Mouse (Mus musculus): ENCODE data around the gene Sel1l3. TPM values are rescaled to one million over a fixed set of nuclear protein-coding genes. Genes with fewer than 3 reads are reported as not detected.

The Sel1l3 gene
- polyA plus RNA-seq, 1 experiment, result 33.5 TPM

DNA sequence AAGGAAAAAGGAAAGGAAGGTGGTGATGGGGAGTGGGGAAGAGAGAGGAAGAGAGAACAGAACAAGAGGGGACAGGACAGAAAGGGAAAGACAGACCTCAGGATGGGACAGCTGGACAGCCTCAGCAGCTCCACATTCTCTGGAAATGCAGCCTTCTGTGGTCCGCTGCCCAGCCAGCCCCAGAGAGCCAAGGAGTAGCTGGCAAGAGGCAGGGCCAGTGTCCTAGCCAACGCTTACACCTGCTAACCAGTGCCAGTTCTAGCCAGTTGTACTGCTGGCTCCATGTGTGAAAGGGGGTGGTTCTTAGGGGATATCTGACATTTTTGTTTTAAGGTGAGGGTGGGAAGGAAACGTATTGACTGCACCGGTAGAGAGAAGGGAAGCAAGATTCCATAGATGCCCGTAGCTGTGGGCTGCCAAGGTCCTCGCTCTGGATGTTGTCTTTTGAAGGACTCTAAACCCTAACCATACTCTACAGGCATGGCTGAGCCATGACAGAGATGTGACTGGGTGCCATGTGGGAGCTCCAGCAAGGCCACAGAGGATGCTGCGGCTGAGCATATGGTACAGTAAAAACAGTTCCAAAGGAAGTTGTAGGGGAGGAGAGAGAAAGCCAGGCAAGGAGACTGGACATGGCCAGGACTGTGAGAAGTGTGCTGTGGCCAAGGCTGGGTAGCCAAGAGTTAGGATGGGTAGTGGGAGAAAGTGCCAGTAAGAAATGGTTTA is 64.6 kb downstream of the Sel1l3 start:
- 89% methylated on average over 7 of the region's 7 CpGs for WGBS
- no peak for DNase-seq (ENCODE audit: low read depth, low spot score)

DNA sequence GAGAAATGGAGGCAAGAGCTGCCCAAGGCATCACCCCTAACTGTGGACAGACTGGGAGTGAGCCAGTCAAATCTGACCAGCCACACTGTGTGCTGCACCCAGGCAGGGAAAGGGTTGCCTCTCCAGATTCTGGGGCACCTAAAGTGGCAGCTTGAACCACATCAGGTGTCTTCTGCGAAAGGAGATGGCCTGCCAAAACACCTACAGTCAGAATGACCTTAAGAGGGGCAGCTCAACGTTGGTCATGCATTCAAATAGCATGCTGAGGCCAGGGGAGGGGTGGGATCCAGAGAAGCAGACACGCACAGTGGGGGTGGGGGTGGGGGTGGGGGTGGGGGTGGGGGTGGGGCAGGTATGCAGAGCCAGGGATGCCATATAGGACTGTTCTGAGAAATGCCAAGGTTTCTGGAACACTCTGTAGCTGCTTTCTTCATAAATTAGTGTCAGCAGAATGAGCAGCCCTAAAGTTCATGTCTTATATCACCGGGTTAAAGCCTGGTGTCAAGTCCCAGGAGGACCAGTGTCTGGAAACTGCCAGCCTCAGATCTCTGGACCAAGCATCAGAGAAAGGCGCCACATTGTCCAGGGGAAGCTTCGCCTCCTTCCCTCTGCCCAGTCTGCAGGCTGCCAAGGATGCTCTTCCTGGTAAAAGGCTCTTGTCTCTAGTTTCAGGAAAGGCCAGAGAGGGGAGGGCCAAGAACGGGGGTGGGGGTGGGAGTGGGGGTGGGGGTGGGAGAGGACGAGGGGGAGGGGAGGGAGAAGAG is 65.4 kb downstream of the Sel1l3 start:
- 66% methylated on average over 8 of the region's 8 CpGs for WGBS
- no peak for DNase-seq (ENCODE audit: low read depth, low spot score)

DNA sequence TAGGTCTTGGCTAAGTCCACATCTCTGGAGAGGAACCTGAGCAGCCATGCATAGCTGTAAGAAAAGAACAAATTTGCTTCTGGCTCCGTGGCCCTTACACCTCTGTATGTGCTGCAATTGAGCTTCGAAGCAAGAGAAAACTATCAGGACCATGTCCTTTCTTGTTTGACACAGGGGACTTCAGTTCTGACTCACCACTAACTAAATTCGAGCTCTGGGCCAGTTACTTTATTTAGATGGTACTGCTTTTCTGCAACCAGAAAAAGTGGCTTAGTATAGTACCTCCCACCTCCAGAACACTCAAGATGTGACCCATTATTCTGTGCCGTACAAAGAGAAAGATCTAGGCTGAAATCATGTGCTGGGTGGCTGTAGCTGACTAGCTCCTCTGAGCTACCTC is 66.3 kb downstream of the Sel1l3 start:
- DNase-seq (ENCODE audit: low read depth, low spot score), result no peak
- WGBS, result 88% methylated on average over 4 of the region's 4 CpGs

DNA sequence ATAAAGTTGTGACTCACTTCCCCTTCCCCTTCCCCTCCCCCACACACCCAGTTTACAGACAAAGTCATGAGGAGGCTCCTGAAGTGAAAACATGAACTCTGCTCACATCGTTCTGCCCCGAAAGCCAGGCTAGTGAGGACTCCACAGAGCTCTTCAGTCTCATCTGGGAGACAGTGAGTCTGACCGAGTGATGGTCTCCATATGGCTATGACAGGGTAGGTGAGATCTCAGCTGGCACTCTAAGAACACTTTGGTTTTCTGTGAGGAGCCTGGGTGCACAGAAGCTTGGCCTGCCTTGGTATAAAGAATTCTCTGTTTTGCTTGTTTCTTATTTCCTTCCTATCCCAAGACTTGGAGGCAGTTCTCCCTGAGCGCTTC is 67.1 kb downstream of the Sel1l3 start:
- no peak for DNase-seq (ENCODE audit: low read depth, low spot score)
- 67% methylated on average over 4 of the region's 4 CpGs for WGBS

DNA sequence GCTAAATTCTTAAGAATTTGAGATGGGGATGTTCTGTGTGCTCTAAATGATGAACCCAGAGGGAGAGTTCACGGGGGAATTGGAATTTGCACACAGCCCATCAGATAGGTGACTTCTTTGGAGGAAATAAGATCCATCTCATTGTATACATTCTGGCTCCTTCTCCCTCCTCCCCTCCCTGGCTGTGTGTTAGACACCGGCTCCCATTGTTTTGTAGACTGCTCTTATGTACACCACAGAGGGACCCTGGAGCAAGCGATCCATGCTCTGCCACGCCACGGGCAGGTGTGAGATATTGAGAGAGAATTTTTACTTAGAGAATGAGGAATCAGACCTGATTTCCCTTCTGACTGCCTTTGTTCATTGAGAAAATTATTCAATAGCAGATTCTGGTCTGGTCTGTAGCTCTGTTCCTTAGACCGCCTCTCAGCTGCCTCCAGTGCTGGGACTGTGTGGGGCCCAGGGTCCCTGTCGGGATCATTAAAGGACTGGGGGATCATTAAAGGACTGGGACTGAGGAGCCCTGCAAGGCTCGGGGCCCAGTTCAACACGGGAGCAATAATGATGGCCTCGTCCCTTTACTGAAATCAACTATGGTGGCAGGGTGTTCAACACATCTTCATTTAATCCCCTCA is 67.6 kb downstream of the Sel1l3 start:
- no peak for DNase-seq (ENCODE audit: low read depth, low spot score)
- 73% methylated on average over 10 of the region's 10 CpGs for WGBS

DNA sequence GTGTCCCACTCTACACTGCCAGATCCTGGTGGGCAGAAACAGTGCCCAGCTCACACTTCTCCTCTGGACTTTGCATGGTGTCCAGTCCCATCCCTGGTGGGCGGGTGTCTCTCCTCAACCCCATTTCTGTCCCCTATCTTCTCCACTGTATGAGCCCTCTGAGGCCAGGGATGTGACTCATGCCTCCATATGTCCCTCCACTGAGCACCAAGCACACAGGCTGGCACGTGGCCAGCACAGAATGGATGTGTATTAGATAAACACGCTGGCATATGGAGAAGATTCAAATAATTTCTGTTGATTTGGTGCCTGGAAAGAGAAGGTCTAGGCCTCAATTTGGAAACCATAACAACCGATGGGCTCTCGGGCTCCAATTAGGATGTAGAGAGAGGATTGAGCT is 71.1 kb downstream of the Sel1l3 start:
- 80% methylated on average over 5 of the region's 5 CpGs for WGBS
- DNase-seq (ENCODE audit: low read depth, low spot score), result no peak

DNA sequence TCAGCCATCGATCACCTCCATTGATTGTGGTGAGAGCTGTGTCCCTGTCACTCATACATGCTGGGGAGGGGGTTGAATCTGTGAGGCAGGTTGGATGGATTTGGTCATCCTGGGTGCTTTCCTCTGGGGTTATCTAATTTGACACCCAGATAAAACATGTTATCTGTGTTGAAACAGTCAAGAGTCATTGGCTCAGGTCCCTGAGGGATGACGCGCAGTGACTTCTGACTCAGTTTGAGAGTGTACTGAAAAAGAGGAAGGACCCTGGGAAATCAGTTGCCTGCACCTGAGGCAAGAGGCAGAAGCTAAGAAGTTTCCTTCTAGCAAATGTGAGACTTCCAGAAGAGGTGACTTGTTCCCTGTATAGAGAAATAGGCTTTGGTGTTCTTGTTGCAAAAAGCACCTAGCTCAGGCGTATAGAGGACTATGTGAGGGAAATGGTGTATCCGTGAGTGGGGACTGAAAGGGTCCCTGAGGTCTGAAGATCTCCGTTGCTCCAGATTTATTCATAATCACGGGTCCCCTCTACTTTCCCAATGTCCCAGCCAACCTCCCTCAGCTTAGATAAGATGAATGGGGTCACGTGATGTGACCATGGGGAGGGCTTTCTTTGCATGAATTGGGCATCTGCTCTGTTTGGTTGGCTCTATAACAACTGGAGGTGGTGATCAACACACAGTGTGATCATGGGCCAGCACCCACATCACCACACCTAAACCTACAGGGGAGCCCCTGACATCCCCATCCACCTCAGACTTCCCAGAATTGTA is 73.4 kb downstream of the Sel1l3 start:
- 91% methylated on average over 8 of the region's 8 CpGs for WGBS
- DNase-seq (ENCODE audit: low read depth, low spot score), result no peak

DNA sequence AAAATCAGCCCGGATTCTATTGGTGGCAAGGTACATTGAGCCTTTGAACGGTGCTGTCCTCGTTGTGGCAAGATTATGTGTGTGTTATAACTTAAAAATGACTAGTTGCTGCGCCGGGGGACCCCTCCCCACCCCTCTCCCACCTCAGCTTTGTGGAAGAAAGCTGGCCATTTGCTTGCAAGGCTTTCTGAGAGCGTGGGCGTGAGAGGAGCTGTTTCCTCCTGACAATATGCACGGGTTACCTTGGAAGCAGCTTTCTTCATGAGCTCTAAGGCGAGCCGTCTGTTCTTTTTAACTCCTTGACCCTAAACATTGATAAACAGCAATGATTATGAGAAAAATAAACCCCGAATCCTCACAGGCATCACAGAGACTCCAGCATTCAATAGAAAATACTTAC is 74.2 kb downstream of the Sel1l3 start:
- 64% methylated on average over 11 of the region's 11 CpGs for WGBS
- no peak for DNase-seq (ENCODE audit: low read depth, low spot score)

DNA sequence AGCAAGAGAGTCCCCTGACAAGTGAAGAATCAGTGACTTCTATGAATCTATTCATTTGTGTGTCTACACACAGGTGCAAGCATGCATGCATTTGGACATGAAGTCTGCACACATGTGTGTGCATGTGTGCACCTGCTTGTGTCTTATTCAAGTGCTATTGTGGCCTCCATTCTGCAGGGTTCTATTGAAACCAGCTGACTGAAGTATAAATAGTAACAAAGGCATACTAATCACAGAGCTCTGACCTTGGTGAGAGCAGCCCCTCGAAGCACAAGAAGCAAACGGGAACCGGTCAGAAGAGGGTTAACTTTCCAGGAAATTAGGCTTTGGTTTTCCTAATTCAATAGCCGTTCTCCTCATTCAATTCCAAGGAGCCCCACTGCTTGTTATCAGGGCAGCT is 74.6 kb downstream of the Sel1l3 start:
- 60% methylated on average over 4 of the region's 4 CpGs for WGBS
- DNase-seq (ENCODE audit: low read depth, low spot score), result no peak

DNA sequence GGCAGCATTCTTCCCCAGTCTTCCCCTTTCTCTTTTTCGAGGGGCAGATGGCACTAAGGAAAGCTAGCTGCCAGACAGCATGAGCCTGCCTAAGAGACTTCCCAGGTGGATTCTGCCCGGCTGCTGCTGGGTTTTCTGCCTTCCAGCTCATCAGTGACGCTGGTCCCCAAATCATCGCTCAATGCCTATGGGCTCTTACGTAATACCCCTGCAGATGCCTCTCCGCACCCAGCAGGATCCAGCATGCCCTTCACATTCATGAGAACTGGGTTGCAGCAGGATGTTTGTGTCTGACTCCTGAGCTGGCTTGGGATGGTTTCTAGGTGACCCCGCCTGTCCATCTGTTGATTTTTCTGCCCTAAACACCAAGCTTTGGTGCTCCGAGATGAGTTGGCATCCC is 75.7 kb downstream of the Sel1l3 start:
- DNase-seq (ENCODE audit: low read depth, low spot score), result no peak
- 90% methylated on average over 8 of the region's 8 CpGs for WGBS

DNA sequence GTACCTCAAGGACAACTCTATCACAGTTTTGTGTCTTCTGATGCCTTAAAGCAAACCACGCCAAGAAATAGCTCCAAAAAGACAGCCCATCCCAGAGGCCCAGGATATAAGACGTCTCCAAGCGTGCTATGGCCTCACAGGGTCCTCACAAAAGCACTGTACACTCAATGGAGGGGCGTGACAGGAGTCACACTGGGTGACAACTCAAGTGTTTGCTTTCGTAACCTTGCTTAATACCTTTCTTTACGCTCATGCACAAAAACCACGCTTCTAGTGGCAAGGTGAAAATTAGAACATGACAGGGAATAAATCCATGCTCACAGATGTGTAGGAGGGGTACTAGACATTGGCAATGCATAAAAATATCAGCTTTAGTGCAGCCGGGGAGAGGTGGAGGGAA is 77.7 kb downstream of the Sel1l3 start:
- WGBS, result 85% methylated on average over 8 of the region's 8 CpGs
- DNase-seq (ENCODE audit: low read depth, low spot score), result no peak

DNA sequence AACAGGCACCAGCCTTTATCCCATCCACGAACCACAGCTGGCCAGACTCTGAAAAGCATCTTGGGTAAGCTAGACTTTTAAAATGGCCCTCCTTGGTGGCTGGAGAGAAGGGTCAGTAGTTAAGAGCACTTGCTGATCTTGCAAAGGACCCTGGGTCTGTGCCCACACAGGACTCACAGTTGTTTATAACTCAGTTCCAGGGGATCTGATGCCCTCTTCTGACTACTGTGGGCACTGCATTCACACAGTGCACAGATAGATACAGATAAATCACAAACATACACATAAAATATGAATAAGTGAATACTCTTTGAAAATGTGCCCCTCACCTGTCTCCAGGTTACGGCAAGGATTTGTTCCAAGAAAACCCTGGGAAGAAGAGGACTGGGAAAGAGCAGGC is 79.7 kb downstream of the Sel1l3 start:
- WGBS, result 91% methylated on average over 2 of the region's 2 CpGs
- no peak for DNase-seq (ENCODE audit: low read depth, low spot score)

DNA sequence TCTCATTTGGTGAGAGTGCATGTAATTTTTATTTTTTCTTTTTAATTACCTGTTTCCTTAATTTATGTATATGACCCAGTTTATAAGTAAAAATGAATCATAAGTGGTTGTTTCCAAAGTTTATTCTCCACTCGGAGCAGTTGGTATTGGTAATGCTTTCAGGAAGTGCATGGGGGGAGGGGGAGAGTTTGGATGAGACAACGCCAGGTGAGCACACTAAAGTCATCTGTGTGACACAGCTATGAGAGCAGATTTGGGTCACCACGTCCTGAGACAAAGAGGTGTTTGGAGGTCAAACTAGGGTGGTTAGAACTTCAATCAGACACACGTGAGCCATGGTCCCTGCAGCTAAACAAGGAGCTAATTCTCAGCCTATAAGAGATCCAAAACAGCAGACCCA is 89.0 kb downstream of the Sel1l3 start:
- WGBS, result 53% methylated on average over 4 of the region's 4 CpGs
- DNase-seq (ENCODE audit: low read depth, low spot score), result no peak

DNA sequence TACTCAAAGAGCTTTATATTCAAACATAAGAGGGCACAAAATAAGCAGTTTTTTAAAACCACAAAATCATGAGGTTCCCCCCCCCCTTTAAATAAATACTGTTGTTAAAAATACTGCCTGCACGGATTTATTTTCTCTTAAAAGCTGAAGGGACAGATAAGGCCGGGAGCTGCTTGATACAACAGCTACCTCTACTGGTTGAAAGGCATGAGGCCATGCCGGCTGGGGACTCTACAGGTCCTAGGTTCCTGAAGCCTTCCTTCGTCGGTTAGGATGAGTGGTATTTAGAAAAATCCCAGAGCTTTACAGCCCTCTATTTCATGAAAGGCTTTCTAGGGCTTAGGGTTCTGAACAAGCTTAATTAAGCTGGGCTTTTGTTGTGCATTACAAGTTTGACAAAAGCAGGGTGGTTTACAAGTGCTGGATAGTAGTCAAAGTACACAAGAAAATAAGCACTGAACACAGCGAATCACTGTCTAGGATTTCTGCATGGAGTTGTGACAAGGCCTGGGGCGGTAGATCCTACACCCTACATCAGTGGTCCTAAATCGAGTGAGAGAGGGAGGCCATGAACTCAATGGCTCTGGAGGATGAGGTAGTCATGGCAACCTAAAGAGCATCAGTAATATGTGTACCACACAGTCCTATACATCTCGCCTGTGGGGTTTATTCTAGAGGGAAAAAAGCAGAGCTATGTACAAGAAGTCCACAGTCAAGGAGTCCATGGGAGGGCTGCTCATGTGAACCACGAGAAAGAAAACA is 90.0 kb downstream of the Sel1l3 start:
- DNase-seq (ENCODE audit: low read depth, low spot score), result no peak
- 44% methylated on average over 10 of the region's 10 CpGs for WGBS

DNA sequence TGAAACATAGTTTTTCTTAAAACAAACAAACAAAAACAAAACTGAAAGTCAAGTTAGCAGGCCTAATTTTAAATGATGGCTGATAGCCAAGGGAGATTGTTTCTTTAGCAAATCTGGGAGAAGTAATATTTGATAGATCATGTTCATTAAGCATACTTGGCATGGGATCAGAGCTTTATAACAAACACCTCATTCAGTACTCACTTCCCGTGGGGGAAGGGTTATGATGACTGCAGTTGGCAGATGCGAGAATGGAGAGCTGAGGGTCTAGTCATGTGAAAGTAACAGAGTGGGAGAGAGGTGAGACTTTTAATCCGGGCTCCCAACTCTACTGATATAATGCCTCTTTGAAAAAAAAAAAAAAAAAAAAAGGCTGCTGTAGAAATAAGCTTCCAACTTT is 94.0 kb downstream of the Sel1l3 start:
- no peak for DNase-seq (ENCODE audit: low read depth, low spot score)
- WGBS, result 28% methylated on average over 3 of the region's 3 CpGs

DNA sequence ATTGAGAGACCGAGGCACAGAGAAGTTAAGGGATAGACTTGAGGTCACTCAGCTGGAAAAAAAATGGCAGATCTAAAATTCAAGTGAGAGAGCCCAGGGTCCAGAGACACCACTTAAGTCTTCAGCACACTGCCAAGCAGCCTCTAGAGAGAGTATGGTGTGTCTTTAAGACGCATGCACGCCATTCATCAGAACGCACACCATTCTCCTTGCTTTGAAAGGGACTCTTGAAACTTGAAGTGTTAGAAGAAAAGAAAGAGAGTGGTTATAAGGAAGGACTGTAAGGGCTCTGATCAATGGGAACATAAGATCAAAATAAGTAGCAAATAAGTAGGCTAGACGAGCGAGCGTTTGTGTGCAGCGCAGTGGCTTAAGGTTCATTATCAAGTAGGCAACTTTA is 95.5 kb downstream of the Sel1l3 start:
- no peak for DNase-seq (ENCODE audit: low read depth, low spot score)
- 94% methylated on average over 8 of the region's 8 CpGs for WGBS

DNA sequence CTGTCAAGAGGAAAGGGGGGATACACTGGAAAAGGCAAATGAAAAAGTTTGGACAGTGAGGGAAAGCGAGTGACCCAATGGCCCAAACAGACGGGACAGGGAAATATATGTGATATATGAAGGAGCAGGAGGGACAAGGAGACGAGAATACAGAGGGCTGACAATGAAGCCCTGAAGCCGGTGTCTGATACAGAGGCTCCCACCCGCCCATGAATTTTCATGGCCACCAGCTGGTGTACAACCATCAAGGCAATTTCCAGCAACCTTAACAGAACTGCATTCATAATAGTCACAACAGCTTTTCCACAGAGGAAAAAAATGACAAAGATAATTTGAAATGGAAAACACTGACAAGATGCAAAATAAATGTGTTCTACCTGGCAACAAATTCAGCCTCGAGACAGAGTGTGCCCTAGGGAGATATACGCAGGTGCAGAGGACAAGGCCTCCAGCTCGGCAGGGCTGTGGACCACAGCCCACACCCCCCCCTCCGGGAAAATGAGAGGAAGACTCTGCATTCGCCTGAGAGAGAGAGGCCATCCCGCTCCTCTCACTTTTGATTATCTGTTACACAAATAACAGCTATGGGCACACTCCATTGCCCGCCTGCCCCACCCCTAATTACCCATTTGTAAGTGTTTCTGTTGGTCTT is 99.0 kb downstream of the Sel1l3 start:
- DNase-seq (ENCODE audit: low read depth, low spot score), result no peak
- WGBS, result 81% methylated on average over 12 of the region's 12 CpGs

DNA sequence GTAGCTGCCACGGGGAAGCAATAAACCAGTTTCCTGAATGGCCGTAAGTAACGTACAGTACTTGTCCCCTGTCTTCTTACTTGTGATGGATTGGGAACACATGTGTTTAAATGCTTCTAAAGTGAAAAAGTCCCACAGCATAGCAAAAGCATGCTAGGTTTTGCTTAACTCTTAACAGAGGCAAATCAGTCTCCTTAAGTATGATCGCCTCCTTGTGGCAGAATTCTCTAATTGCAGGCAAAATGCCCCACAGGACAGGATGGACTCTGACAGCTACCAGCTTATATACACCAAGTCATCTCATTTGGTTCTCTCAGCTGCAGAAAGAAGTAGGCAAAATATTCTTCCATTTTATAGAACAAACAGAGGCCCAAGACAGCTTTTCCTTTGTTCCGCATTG is 100.8 kb downstream of the Sel1l3 start:
- WGBS, result 90% methylated on average over 5 of the region's 5 CpGs
- DNase-seq (ENCODE audit: low read depth, low spot score), result no peak

DNA sequence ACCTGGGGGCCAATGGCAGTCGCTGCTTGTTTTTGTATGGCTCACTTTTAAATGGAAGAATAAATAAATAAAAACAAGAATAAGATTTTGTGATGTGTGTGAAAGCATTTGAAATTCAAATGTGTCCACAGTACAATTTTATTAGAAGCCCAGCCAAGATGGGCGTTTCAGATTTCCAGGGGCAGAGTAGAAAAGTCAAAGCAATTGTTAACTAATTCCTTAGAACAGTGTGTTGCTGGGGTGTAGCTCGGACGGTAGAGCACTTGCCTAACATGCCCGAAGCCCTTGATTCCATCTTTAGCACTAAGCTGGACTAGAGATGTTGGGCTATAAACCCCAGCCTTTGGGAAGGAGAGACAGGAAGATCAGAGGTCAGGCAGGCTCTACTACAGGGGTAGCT is 102.7 kb downstream of the Sel1l3 start:
- WGBS, result 72% methylated on average over 5 of the region's 5 CpGs
- no peak for DNase-seq (ENCODE audit: low read depth, low spot score)
